Mouse (Mus musculus) limb, embryonic 10.5 days (tissue): ENCODE measurements around the gene Ltbp2. TPM values are rescaled to one million over a fixed set of nuclear protein-coding genes. Genes with fewer than 3 reads are reported as not detected.

Experiments
- DNase-seq: peaks from one replicate; pipeline ENCODE4 v3.0.0-alpha.2; 2017; ENCODE audit warnings: low spot score
- H3K27ac ChIP-seq: fragments of 300-500 bp; sonication (generic); 2 replicates; pipeline ENCODE4 v1.5.1; 2016; ENCODE audit warnings: mild to moderate bottlenecking
- H3K27me3 ChIP-seq: fragments of 300-500 bp; sonication (generic); 2 replicates; pipeline ENCODE4 v1.6.1; 2016; ENCODE audit warnings: low read depth, mild to moderate bottlenecking; ENCODE audit not compliant: poor library complexity, severe bottlenecking
- H3K36me3 ChIP-seq: fragments of 300-500 bp; sonication (generic); 2 replicates; pipeline ENCODE4 v1.6.1; 2016; ENCODE audit warnings: mild to moderate bottlenecking, moderate library complexity
- H3K4me1 ChIP-seq: fragments of 300-500 bp; sonication (generic); 2 replicates; pipeline ENCODE4 v1.6.1; 2016
- H3K4me3 ChIP-seq: fragments of 300-500 bp; sonication (generic); 2 replicates; pipeline ENCODE4 v1.5.1; 2016; ENCODE audit warnings: mild to moderate bottlenecking, moderate library complexity
- H3K9me3 ChIP-seq: fragments of 300-500 bp; sonication (generic); replicated peaks from 2 replicates; pipeline ENCODE4 v1.6.1; 2016; ENCODE audit warnings: mild to moderate bottlenecking
- WGBS: fragments of 180-500 bp; shearing (Covaris S2); methylation state at CpG from one replicate; pipeline ENCODE4 v1.1.7; 2016; 5-methylcytosine and 5-hydroxymethylcytosine counted together
- polyA plus RNA-seq: library from polyadenylated mRNA; unstranded; fragments of >200 nt; fragmentation: Nextera tagmentation; extraction: Ambion mirVana; gene quantifications from 2 replicates; pipeline ENCODE4 v1.2.1, GENCODE M21; 2016

Gene Ltbp2
- polyA plus RNA-seq, 1 experiment from 2014 or later = 0.03 TPM

- WGBS = 58% methylated on average over 9 of the region's 9 CpGs
- no peak for DNase-seq
- Histone ChIP-seq H3K27me3 (peaks cover 56% of the 10 kb centered on the region), H3K4me1 (peaks cover 82% of the 10 kb centered on the region), H3K4me3 (no peak overlapping the region), H3K27ac (peak overlapping the region; percentile 88; the same call in 1 of the 2 replicates), H3K9me3 (no peaks in the 10 kb centered on the region), H3K36me3 (no peaks in the 10 kb centered on the region)
These were observed 29.7 kb downstream of the Ltbp2 start for GRCm38 (mm10) chr12:84846594-84847014.

- no peaks in the 10 kb centered on the region for H3K36me3 ChIP-seq
- H3K9me3 ChIP-seq = no peaks in the 10 kb centered on the region
- peaks cover 70% of the 10 kb centered on the region for H3K4me1 ChIP-seq
- WGBS = 25% methylated on average over 6 of the region's 6 CpGs
- H3K27ac ChIP-seq = peak overlapping the region; percentile 55
- no peak overlapping the region for H3K4me3 ChIP-seq
- peak; percentile 73 for DNase-seq
- H3K27me3 ChIP-seq = peaks cover 34% of the 10 kb centered on the region
These were observed 33.6 kb downstream of the Ltbp2 start for GRCm38 (mm10) chr12:84842706-84843105.

DNA sequence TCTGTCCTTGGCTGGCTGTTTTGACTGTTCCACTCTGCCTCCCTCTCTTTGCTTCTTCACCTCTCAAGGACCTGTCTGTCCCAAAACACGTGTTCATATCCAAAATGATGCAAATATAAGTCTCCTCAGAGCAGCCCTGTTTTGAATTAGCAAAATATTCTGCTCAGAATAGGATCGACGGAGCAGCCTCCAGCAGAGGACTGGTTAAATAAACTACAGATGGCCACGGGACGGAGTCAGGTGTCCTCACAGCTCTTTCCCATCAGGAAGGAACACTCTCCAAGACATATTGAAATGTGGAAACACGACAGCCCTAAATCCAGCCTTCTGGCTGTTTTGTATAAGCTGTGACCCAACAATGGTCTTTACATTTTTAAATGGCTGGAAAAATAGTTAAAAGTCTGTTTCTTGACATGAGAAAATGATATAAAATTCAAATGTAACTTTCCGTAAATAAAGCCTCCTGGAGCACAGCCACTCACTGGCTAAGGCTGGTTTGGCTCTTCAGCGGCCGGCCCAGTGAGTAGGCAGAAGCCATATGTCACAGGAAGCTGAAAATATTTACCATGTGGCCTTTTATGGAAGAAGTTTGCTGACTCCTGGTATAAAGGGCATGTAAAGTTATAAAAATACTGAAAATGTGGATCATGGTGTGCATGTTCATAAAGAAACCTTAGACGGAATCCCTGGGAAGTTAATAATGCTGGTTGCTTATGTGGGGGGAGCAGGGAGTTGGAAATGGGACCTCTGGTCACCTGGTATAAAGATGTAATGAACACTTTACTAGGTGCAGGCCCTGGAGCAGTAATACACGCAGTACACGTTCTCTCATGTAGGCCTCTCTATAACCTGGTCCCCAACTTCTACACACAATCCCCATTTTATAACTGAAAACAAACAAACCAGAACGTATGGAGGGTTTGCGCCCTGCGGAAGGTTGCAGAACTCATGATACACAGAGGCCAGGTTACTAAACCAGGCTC lies 34.9 kb downstream of the Ltbp2 start:
- no peaks in the 10 kb centered on the region for H3K9me3 ChIP-seq
- peak; percentile 49 for DNase-seq
- H3K36me3 ChIP-seq = no peaks in the 10 kb centered on the region
- 63% methylated on average over 15 of the region's 15 CpGs for WGBS
- no peak overlapping the region for H3K4me3 ChIP-seq
- peak overlapping the region; percentile 50; the same call in 1 of the 2 replicates for H3K27ac ChIP-seq
- H3K4me1 ChIP-seq = peaks cover 58% of the 10 kb centered on the region
- H3K27me3 ChIP-seq = peaks cover 37% of the 10 kb centered on the region

DNA sequence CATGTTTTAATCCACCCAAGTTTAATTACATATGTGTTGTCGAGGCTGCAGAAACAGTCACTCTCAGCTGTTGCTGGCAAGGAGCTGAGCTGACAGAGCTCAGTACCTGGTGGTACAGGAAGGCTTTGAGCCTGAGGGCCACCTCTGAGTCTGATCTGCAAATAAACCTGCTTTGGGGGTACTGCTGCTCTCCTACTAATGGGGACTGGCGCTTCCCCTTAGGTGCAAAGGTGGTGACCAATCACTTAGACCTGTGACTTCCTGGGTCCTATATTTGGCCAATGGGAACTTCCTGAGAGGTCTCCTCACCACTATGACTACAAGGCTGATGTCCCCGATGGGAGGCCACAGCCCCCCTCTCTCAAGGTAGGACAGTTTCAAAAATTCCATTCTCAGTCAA lies 35.6 kb downstream of the Ltbp2 start:
- 75% methylated on average over 3 of the region's 3 CpGs for WGBS
- Histone ChIP-seq H3K4me1 (peaks cover 53% of the 10 kb centered on the region), H3K4me3 (no peak overlapping the region), H3K36me3 (no peaks in the 10 kb centered on the region), H3K27me3 (peaks cover 31% of the 10 kb centered on the region), H3K27ac (peak overlapping the region; percentile 56; the same call in 1 of the 2 replicates), H3K9me3 (no peaks in the 10 kb centered on the region)
- DNase-seq = no peak

DNA sequence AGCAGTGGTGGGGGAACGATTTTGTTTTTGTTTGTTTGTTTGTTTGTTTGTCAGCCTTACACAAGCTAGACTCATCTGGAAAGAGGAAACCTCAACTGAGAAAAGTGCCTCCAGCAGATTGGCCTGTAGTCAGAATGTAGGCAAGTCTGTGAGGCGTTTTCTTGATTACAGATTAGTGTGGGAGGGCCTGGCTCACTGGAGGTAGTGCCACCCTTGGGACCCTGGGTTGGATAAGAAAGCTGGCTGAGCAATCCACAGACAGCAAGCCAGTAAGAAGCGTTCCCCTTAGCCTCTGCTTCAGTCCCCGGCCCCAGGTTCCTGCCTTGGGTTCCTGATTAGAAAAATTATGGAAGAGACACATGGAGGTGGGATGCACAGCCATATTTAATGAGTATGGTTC lies 36.4 kb downstream of the Ltbp2 start:
- Histone ChIP-seq H3K27me3 (peaks cover 23% of the 10 kb centered on the region), H3K4me1 (peaks cover 48% of the 10 kb centered on the region), H3K36me3 (no peaks in the 10 kb centered on the region), H3K4me3 (no peak overlapping the region), H3K27ac (no peak overlapping the region; the same call in 1 of the 2 replicates), H3K9me3 (no peaks in the 10 kb centered on the region)
- 83% methylated on average over 4 of the region's 4 CpGs for WGBS
- no peak for DNase-seq

DNA sequence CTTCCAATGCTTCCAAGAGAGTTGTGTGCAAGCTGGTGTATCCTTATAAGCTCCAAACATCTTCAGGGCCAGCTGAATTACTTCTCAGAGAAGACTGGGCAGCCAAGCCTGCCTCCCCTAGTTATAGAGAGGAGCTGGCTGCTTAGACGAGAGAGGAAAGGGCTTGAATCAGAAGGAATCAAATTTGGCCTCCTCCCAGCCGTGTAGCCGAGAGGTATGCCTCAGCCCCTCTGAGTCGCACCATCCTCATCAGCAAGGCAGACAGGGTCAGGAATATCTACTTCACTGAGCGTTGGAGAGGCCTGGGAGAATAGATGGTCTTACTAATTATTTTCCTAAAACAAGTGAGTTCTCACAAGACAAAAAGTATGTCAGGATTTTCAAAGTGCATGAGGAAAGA lies 40.7 kb downstream of the Ltbp2 start:
- no peak overlapping the region for H3K4me3 ChIP-seq
- 86% methylated on average over 5 of the region's 5 CpGs for WGBS
- H3K27ac ChIP-seq = no peak overlapping the region
- peaks cover 7% of the 10 kb centered on the region for H3K4me1 ChIP-seq
- H3K36me3 ChIP-seq = no peaks in the 10 kb centered on the region
- DNase-seq = no peak
- H3K27me3 ChIP-seq = 0 out of 2 replicates have a peak, but pooled peaks cover 11% of the 10 kb centered on the region
- H3K9me3 ChIP-seq = no peaks in the 10 kb centered on the region

- no peak for DNase-seq
- H3K9me3 ChIP-seq = no peaks in the 10 kb centered on the region
- 0 out of 2 replicates have a peak, but pooled peaks cover 7% of the 10 kb centered on the region for H3K27me3 ChIP-seq
- H3K27ac ChIP-seq = no peak overlapping the region
- H3K4me1 ChIP-seq = no peaks in the 10 kb centered on the region
- no peaks in the 10 kb centered on the region for H3K36me3 ChIP-seq
- 94% methylated on average over 4 of the region's 4 CpGs for WGBS
- no peak overlapping the region for H3K4me3 ChIP-seq
These were observed 41.6 kb downstream of the Ltbp2 start for GRCm38 (mm10) chr12:84834773-84835172.

DNA sequence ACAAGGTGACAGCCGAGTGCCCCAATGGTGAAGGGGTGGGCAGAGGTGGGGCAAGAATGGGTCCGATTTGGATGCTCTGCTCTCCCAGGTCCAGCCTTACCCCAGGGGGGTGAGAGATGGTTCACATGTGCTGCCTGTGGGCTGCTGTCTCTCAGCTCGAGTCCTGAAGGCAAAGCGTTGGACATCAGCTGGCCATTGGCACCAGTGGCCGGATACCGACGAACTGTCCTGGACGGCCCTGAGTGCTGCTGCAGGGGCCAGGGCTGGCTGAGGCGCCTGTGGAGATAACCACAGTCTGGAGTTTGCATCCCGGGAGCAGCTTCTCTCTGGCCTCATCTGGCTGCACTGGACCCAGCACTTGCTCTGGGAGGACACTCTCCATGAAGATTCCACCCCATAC lies 44.7 kb downstream of the Ltbp2 start:
- Histone ChIP-seq H3K36me3 (no peaks in the 10 kb centered on the region), H3K4me3 (no peak overlapping the region), H3K27ac (no peak overlapping the region), H3K27me3 (peaks cover 22% of the 10 kb centered on the region; the same call in 1 of the 2 replicates), H3K9me3 (no peaks in the 10 kb centered on the region), H3K4me1 (peaks cover 6% of the 10 kb centered on the region; the same call in 1 of the 2 replicates)
- WGBS = 81% methylated on average over 10 of the region's 10 CpGs
- no peak for DNase-seq

GRCm38 (mm10) chr12:84831141-84831540 lies 45.2 kb downstream of the Ltbp2 start:
- H3K4me3 ChIP-seq = no peak overlapping the region
- 74% methylated on average over 5 of the region's 5 CpGs for WGBS

DNA sequence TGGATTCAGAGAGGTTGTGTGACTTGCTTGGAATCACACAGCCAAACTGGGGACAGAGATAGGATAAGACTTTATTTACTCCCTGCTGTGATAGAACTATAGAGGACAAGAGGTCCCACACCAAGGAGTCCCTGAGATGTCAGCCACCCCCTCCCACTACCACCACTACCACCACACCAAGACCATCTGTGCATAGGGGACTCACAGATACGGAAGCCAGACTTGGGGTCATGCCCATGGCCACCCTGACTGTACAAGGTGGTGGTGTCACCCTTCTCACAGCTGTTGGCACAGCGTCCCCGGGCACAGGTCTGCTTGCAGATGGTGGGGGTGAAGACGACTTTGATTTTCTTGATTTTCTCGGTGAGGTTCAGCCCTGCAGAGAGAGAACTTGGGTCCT lies 45.9 kb downstream of the Ltbp2 start:
- Histone ChIP-seq H3K4me1 (peaks cover 6% of the 10 kb centered on the region; the same call in 1 of the 2 replicates), H3K27ac (no peak overlapping the region), H3K9me3 (no peaks in the 10 kb centered on the region), H3K27me3 (peaks cover 22% of the 10 kb centered on the region; the same call in 1 of the 2 replicates), H3K36me3 (no peaks in the 10 kb centered on the region), H3K4me3 (no peak overlapping the region)
- DNase-seq = no peak
- 90% methylated on average over 5 of the region's 5 CpGs for WGBS

More at GRCm38 (mm10) chr12:84831141-84831540, 45.2 kb downstream of the Ltbp2 start:
- H3K27me3 ChIP-seq = peaks cover 22% of the 10 kb centered on the region; the same call in 1 of the 2 replicates
- peaks cover 6% of the 10 kb centered on the region; the same call in 1 of the 2 replicates for H3K4me1 ChIP-seq
- H3K27ac ChIP-seq = no peak overlapping the region
- H3K9me3 ChIP-seq = no peaks in the 10 kb centered on the region
- no peak for DNase-seq
- no peaks in the 10 kb centered on the region for H3K36me3 ChIP-seq

DNA sequence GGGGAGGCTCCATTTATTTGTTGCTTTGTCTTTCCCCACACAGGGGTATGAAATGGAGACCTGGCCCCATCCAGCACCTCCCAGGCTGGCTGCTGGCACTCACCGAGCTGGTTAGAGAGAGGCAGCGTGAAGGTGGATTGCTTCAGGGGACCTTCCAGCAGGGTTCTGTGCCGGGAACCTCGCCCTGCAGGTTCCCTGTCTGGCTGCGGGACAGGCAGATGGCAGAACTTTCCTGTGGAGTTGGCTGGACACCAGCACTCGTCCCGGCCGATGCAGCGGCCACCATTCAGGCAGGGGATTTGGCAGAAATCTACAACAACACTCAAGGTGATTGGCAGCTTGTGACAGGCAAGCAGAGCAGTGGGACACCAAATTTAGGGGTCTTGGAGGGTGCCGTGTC lies 46.4 kb downstream of the Ltbp2 start:
- Histone ChIP-seq H3K27me3 (peaks cover 22% of the 10 kb centered on the region; the same call in 1 of the 2 replicates), H3K4me1 (peaks cover 6% of the 10 kb centered on the region; the same call in 1 of the 2 replicates), H3K9me3 (no peaks in the 10 kb centered on the region), H3K4me3 (no peak overlapping the region), H3K36me3 (no peaks in the 10 kb centered on the region), H3K27ac (no peak overlapping the region)
- 83% methylated on average over 10 of the region's 10 CpGs for WGBS
- DNase-seq = no peak

GRCm38 (mm10) chr12:84829109-84829724 lies 47.1 kb downstream of the Ltbp2 start:
- Histone ChIP-seq H3K36me3 (no peaks in the 10 kb centered on the region), H3K27me3 (peaks cover 22% of the 10 kb centered on the region; the same call in 1 of the 2 replicates), H3K4me1 (peaks cover 6% of the 10 kb centered on the region; the same call in 1 of the 2 replicates), H3K27ac (no peak overlapping the region), H3K4me3 (no peak overlapping the region), H3K9me3 (no peaks in the 10 kb centered on the region)
- WGBS = 80% methylated on average over 20 of the region's 20 CpGs
- DNase-seq = no peak
